Mouse (Mus musculus) inflammation-experienced regulatory T-cells, adult 6 months (primary cell): ENCODE measurements around the gene Olfr1432. TPM values are rescaled to one million over a fixed set of nuclear protein-coding genes. Genes with fewer than 3 reads are reported as not detected.
"Not testable (repeated sequence)": the region's sequence is repeated elsewhere in the genome, so short reads cannot be mapped to it uniquely, and the experiment has no call there.

Experiments
- ATAC-seq: one replicate; pipeline ENCODE4 v1.8.0; 2017
- polyA plus RNA-seq, 3 experiments: library from polyadenylated mRNA; unstranded; fragments of 100-300 nt; shearing (Covaris generic); gene quantifications; one replicate each; pipeline ENCODE4 v1.2.1; 2017

The Olfr1432 gene
- not detected for polyA plus RNA-seq

- ATAC-seq = not testable (repeated sequence)
Measured at GRCm38 (mm10) chr19:12232496-12232895, at the start of gene Olfr1432. Olfr1432 (minus strand) TSS chr19:12232596.

GRCm38 (mm10) chr19:12279554-12279953 lies 47.2 kb upstream of the Olfr1432 start, which contains the start of gene Olfr1434:
Olfr1434 (plus strand) TSS chr19:12279854.
- ATAC-seq = no peak

GRCm38 (mm10) chr19:12260732-12261131 lies 28.3 kb upstream of the Olfr1432 start, which contains the start of gene Olfr235:
Olfr235 (plus strand) TSS chr19:12261032.
- no peak for ATAC-seq

GRCm38 (mm10) chr19:12241559-12241958 lies 9.2 kb upstream of the Olfr1432 start, which contains the start of gene Olfr262:
Olfr262 (minus strand) TSS chr19:12241659.
- ATAC-seq = no peak

- ATAC-seq = no peak
Measured at GRCm38 (mm10) chr19:12200334-12200733, 32.1 kb downstream of the Olfr1432 start, which contains the start of gene Olfr1431. Olfr1431 (plus strand) TSS chr19:12200634.

GRCm38 (mm10) chr19:12199076-12199475 lies 33.3 kb downstream of the Olfr1432 start:
- not testable (repeated sequence) for ATAC-seq

Other genes starting within 250 kb of the Olfr1432 start
- under 1 TPM in 1 of 3 experiments, not detected in 2; 0.16 TPM for gene Olfr1423, start 191.3 kb downstream of the Olfr1432 start, polyA plus RNA-seq
- gene Olfr1424, start 169.9 kb downstream of the Olfr1432 start, polyA plus RNA-seq = not detected
- gene Olfr1425, start 154.9 kb downstream of the Olfr1432 start, polyA plus RNA-seq = not detected
- gene Olfr1426, start 140.6 kb downstream of the Olfr1432 start, polyA plus RNA-seq = not detected
- gene Olfr1427, start 129.3 kb downstream of the Olfr1432 start, polyA plus RNA-seq = not detected
- gene Olfr1428, start 116.7 kb downstream of the Olfr1432 start, polyA plus RNA-seq = not detected
- gene Olfr76, start 109.4 kb downstream of the Olfr1432 start, polyA plus RNA-seq = under 1 TPM in 1 of 3 experiments, not detected in 2; 0.21 TPM
- gene Olfr1555-ps1, start 62.5 kb downstream of the Olfr1432 start, polyA plus RNA-seq = under 1 TPM in 1 of 3 experiments, not detected in 2; 0.20 TPM
- gene Olfr1431, start 32.0 kb downstream of the Olfr1432 start, polyA plus RNA-seq = not detected
- not detected for gene Olfr262, start 9.1 kb upstream of the Olfr1432 start, polyA plus RNA-seq
- not detected for gene Olfr235, start 28.4 kb upstream of the Olfr1432 start, polyA plus RNA-seq
- gene Olfr1434, start 47.3 kb upstream of the Olfr1432 start, polyA plus RNA-seq = not detected
- not detected for gene Olfr1436, start 66.5 kb upstream of the Olfr1432 start, polyA plus RNA-seq
- under 1 TPM in 1 of 3 experiments, not detected in 2; 0.15 TPM for gene Olfr1437, start 92.5 kb upstream of the Olfr1432 start, polyA plus RNA-seq
- under 1 TPM in 1 of 3 experiments, not detected in 2; 0.09 TPM for gene Olfr1438-ps1, start 103.3 kb upstream of the Olfr1432 start, polyA plus RNA-seq
- gene Olfr1440, start 154.7 kb upstream of the Olfr1432 start, polyA plus RNA-seq = not detected
- gene Olfr1441, start 184.8 kb upstream of the Olfr1432 start, polyA plus RNA-seq = not detected
- gene Pfpl, start 195.3 kb upstream of the Olfr1432 start, polyA plus RNA-seq = not detected
- under 1 TPM in 2 of 3 experiments, not detected in 1; 0.17 to 0.97 TPM for gene Mpeg1, start 228.2 kb upstream of the Olfr1432 start, polyA plus RNA-seq